Mouse (Mus musculus) CH12.LX (cell line): Measurements from ENCODE around the gene Eif1ad. TPM values are rescaled to one million over a fixed set of nuclear protein-coding genes. Genes with fewer than 3 reads are reported as not detected.

ENCODE experiments used
- DNase-seq: peaks from one replicate; pipeline ENCODE4 v3.0.0-alpha.2; 2013; ENCODE audit errors: extremely low read depth
- H3K27ac ChIP-seq: 2 replicates; pipeline ENCODE4 v1.5.1; 2012; ENCODE audit warnings: low read depth, mild to moderate bottlenecking, control low read depth, moderate library complexity; ENCODE audit not compliant: insufficient read depth
- H3K27me3 ChIP-seq: replicated peaks from 2 replicates; pipeline ENCODE3; 2012; ENCODE audit warnings: inconsistent platforms
- H3K36me3 ChIP-seq, 2 experiments: replicated peaks in 1 of 2; 2 replicates each; pipeline versions ENCODE3 to v1.6.1; 2012; ENCODE audit warnings: inconsistent platforms in 1 of 2, low read length in 1 of 2, mild to moderate bottlenecking in 1 of 2, mixed read lengths in 1 of 2, moderate library complexity in 1 of 2; ENCODE audit not compliant: control insufficient read depth in 1 of 2, insufficient read depth in 1 of 2
- H3K4me1 ChIP-seq, 2 experiments: 2 replicates each; pipeline ENCODE4 v1.6.1; 2012; ENCODE audit warnings: inconsistent platforms in 1 of 2, moderate library complexity in 1 of 2; ENCODE audit not compliant: insufficient read depth in 2 of 2, control insufficient read depth in 1 of 2
- H3K4me2 ChIP-seq: 2 replicates; pipeline ENCODE4 v1.6.1; 2012; ENCODE audit warnings: low read depth, mild to moderate bottlenecking, control low read depth; ENCODE audit not compliant: poor library complexity, insufficient read depth, severe bottlenecking
- H3K4me3 ChIP-seq, 3 experiments: fragments of 150-350 bp in 1 of 3; sonication (generic) in 1 of 3; replicated peaks in 1 of 3; 2 replicates each; pipeline versions ENCODE3 to v1.5.1; 2011 to 2012; ENCODE audit warnings: low read depth in 2 of 3, low read length in 2 of 3, mild to moderate bottlenecking in 2 of 3, moderate library complexity in 2 of 3, control low read depth in 1 of 3, improper control_type of control experiment in 1 of 3, inconsistent platforms in 1 of 3, mixed read lengths in 1 of 3; ENCODE audit not compliant: poor library complexity in 1 of 3
- H3K79me2 ChIP-seq: replicated peaks from 2 replicates; pipeline ENCODE4 v1.6.1; 2012; ENCODE audit warnings: mild to moderate bottlenecking, moderate library complexity; ENCODE audit not compliant: control insufficient read depth, poor library complexity, insufficient read depth, severe bottlenecking; ENCODE audit errors: extremely low read depth
- H3K9ac ChIP-seq: 2 replicates; pipeline ENCODE4 v1.6.1; 2012; ENCODE audit warnings: low read depth, mild to moderate bottlenecking, control low read depth, moderate library complexity; ENCODE audit not compliant: insufficient read depth
- H3K9me3 ChIP-seq: replicated peaks from 2 replicates; pipeline ENCODE3; 2012; ENCODE audit warnings: low read length, inconsistent platforms, mixed read lengths
- BHLHE40 ChIP-seq: IDR thresholded peaks from 2 replicates; pipeline ENCODE4 v1.6.1; 2011; ENCODE audit warnings: mild to moderate bottlenecking, low read depth, low read length, improper control_type of control experiment
- CHD1 ChIP-seq: IDR thresholded peaks from 2 replicates; pipeline ENCODE4 v1.6.1; 2012; ENCODE audit warnings: low read depth, low read length, improper control_type of control experiment, inconsistent platforms
- CHD2 ChIP-seq: IDR thresholded peaks from 2 replicates; pipeline ENCODE4 v1.6.1; 2011; ENCODE audit warnings: low read length, improper control_type of control experiment
- CTCF ChIP-seq, 2 experiments: IDR thresholded peaks in 1 of 2; conservative IDR thresholded peaks in 1 of 2; 2 replicates each; pipeline ENCODE4 v1.5.1; 2011 to 2012; ENCODE audit warnings: low read depth in 2 of 2, low read length in 2 of 2, improper control_type of control experiment in 1 of 2, inconsistent platforms in 1 of 2, mild to moderate bottlenecking in 1 of 2, moderate library complexity in 1 of 2
- E2F4 ChIP-seq: IDR thresholded peaks from 2 replicates; pipeline ENCODE4 v1.6.1; 2011; ENCODE audit warnings: low read depth, low read length, improper control_type of control experiment; ENCODE audit not compliant: insufficient replicate concordance
- ELF1 ChIP-seq: IDR thresholded peaks from 2 replicates; pipeline ENCODE4 v1.6.1; 2014; ENCODE audit warnings: low read depth, mild to moderate bottlenecking, inconsistent platforms, low read length, improper control_type of control experiment
- EP300 ChIP-seq: IDR thresholded peaks from 2 replicates; pipeline ENCODE4 v1.6.1; 2011; ENCODE audit warnings: low read length, improper control_type of control experiment
- ETS1 ChIP-seq: conservative IDR thresholded peaks from 2 replicates; pipeline ENCODE4 v1.6.1; 2012; ENCODE audit warnings: low read depth, mild to moderate bottlenecking, inconsistent platforms, low read length, improper control_type of control experiment, moderate library complexity
- IRF4 ChIP-seq: IDR thresholded peaks from 2 replicates; pipeline ENCODE4 v1.6.1; 2014; ENCODE audit warnings: low read depth, mild to moderate bottlenecking, inconsistent platforms, low read length, improper control_type of control experiment
- KAT2A ChIP-seq: IDR thresholded peaks from 2 replicates; pipeline ENCODE4 v1.6.1; 2012; ENCODE audit warnings: low read length, improper control_type of control experiment, inconsistent platforms; ENCODE audit not compliant: insufficient replicate concordance
- MAFK ChIP-seq: IDR thresholded peaks from 2 replicates; pipeline ENCODE4 v1.6.1; 2011; ENCODE audit warnings: low read length, improper control_type of control experiment; ENCODE audit not compliant: insufficient replicate concordance
- MAX ChIP-seq: IDR thresholded peaks from 2 replicates; pipeline ENCODE4 v1.6.1; 2011; ENCODE audit warnings: low read length, improper control_type of control experiment
- MAZ ChIP-seq: IDR thresholded peaks from 2 replicates; pipeline ENCODE4 v1.6.1; 2012; ENCODE audit warnings: low read depth, mild to moderate bottlenecking, inconsistent platforms, low read length, improper control_type of control experiment, moderate library complexity
- NELFE ChIP-seq: IDR thresholded peaks from 2 replicates; pipeline ENCODE4 v1.6.1; 2011; ENCODE audit warnings: low read depth, low read length, improper control_type of control experiment
- NRF1 ChIP-seq: IDR thresholded peaks from 2 replicates; pipeline ENCODE4 v1.6.1; 2014; ENCODE audit warnings: low read depth, mild to moderate bottlenecking, inconsistent platforms, low read length, improper control_type of control experiment, moderate library complexity
- POLR2A ChIP-seq: IDR thresholded peaks from 2 replicates; pipeline ENCODE4 v1.6.1; 2011; ENCODE audit warnings: low read depth, mild to moderate bottlenecking, improper control_type of control experiment, low read length
- RAD21 ChIP-seq: IDR thresholded peaks from 2 replicates; pipeline ENCODE4 v1.6.1; 2011; ENCODE audit warnings: low read depth, mild to moderate bottlenecking, low read length, improper control_type of control experiment, moderate library complexity
- RCOR1 ChIP-seq: conservative IDR thresholded peaks from 2 replicates; pipeline ENCODE4 v1.6.1; 2012; ENCODE audit warnings: low read depth, mild to moderate bottlenecking, inconsistent platforms, low read length, improper control_type of control experiment
- SIN3A ChIP-seq: IDR thresholded peaks from 2 replicates; pipeline ENCODE4 v1.6.1; 2012; ENCODE audit warnings: low read length, improper control_type of control experiment, inconsistent platforms
- TBP ChIP-seq: conservative IDR thresholded peaks from 2 replicates; pipeline ENCODE4 v1.6.1; 2011; ENCODE audit warnings: low read depth, low read length, improper control_type of control experiment
- TCF12 ChIP-seq: IDR thresholded peaks from 2 replicates; pipeline ENCODE4 v1.6.1; 2014; ENCODE audit warnings: low read depth, mild to moderate bottlenecking, inconsistent platforms, low read length, improper control_type of control experiment
- UBTF ChIP-seq: IDR thresholded peaks from 2 replicates; pipeline ENCODE4 v1.6.1; 2012; ENCODE audit warnings: low read depth, mild to moderate bottlenecking, inconsistent platforms, low read length, improper control_type of control experiment, moderate library complexity
- USF1 ChIP-seq: IDR thresholded peaks from 2 replicates; pipeline ENCODE4 v1.6.1; 2014; ENCODE audit warnings: low read depth, mild to moderate bottlenecking, inconsistent platforms, low read length, improper control_type of control experiment
- ZC3H11A ChIP-seq: IDR thresholded peaks from 2 replicates; pipeline ENCODE4 v1.6.1; 2012; ENCODE audit warnings: low read depth, mild to moderate bottlenecking, inconsistent platforms, low read length, improper control_type of control experiment
- ZKSCAN1 ChIP-seq: IDR thresholded peaks from 2 replicates; pipeline ENCODE4 v1.6.1; 2012; ENCODE audit warnings: low read depth, inconsistent platforms, low read length, improper control_type of control experiment, borderline replicate concordance
- ZMIZ1 ChIP-seq: IDR thresholded peaks from 2 replicates; pipeline ENCODE4 v1.6.1; 2012; ENCODE audit warnings: low read depth, mild to moderate bottlenecking, inconsistent platforms, low read length, improper control_type of control experiment
- dilution Hi-C: fragments of 300-500 bp; cut with MboI; formaldehyde crosslinking; loops from 2 replicates; pipeline ENCODE4 v1.14.3; 2020; ENCODE audit warnings: low sequenced_read_pairs; ENCODE audit not compliant: extremely low pct_unique_long_range_greater_than_20kb, extremely low pct_ligation_motif_present
- in situ Hi-C: fragments of 300-500 bp; cut with MboI; formaldehyde crosslinking; loops from 3 replicates; pipeline ENCODE4 v1.14.3; 2019; ENCODE audit warnings: low sequenced_read_pairs, low pct_ligation_motif_present, low pct_unique_long_range_greater_than_20kb, mixed read lengths
- polyA plus RNA-seq: library from polyadenylated mRNA; unstranded; fragments of >175 nt; gene quantifications from 2 replicates; pipeline ENCODE4 v1.2.1, GENCODE M21; 2012; ENCODE audit warnings: low read depth; ENCODE audit not compliant: insufficient read length
- total RNA-seq, 2 experiments: library from RNA; depleted of rRNA; stranded (reverse); fragments of 300-350 nt in 1 of 2; fragments of >200 nt in 1 of 2; gene quantifications; 2 replicates each; pipeline ENCODE4 v1.2.3; 2012 to 2014

Eif1ad gene
- total and polyA plus RNA-seq, 3 experiments, result 68.4 to 98.8 (median 79.3) TPM

DNA sequence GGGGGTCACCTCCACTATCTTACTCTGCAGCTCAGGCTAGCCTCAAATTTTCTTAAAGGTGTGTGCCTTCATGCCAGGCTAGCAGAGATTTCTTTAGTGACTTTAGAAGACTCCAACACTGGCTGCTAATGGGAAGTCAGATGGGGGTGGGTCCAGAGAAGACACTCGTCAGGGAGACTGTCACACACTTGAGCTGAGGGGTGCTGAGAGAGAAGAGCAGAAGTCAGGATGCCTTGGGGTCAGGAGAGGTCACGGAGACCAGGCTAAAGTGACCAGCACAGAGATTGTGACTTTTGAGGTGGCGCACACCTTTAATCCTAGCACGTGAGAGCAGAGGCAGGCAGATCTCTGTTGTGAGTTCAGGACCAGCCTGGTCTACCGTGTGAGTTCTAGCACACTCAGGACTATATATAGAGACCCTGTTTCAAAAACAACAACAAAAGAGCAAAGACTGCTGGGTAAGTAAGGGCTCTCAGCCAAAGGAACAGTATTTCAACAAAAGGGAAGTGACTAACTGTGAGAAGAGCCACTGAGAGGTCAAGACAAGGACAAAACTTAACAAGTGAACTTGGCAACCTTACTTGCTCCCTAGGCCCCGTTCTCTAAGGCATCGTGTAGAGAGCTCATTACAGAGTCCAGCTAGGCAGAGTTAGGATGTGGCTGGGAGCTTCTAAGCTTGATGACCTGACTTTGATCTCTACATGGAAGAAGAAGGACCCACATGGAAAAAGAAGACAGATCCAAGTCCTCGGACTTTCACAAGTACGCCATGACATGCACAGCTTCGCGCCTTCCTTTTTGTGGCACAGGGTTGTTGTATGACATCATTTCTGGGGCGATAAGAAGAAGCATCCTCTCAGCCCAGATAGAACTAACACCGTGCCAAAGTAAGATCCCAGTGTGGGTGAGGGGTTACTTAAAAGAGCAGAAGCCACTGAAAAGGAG, 41.8 kb downstream of the Eif1ad start:
- Histone ChIP-seq H3K27me3 (no peaks in the 10 kb centered on the region), H3K4me1 (peaks cover 9 to 26% of the 10 kb centered on the region in 2 experiments; a peak in 3 of 4 replicates), H3K9ac (no peak overlapping the region; the same call in 1 of the 2 replicates), H3K79me2 (no peaks in the 10 kb centered on the region), H3K27ac (no peak overlapping the region), H3K9me3 (no peaks in the 10 kb centered on the region), H3K4me3 (peak overlapping the region in 1 of 3 experiments; percentile 75), H3K36me3 (peaks cover 0 to 6% of the 10 kb centered on the region in 2 experiments), H3K4me2 (no peak overlapping the region)
- TF ChIP-seq ZC3H11A, result no peak
- no peak for TF ChIP-seq MAX
- no peak for TF ChIP-seq NRF1
- no peak for TF ChIP-seq MAFK
- no peak for TF ChIP-seq CHD2
- TF ChIP-seq MAZ, result no peak
- no peak for TF ChIP-seq ZKSCAN1
- no peak for TF ChIP-seq CTCF (conservative IDR thresholded peaks at IDR 0.05 in 1 of 2, IDR thresholded peaks at IDR 0.05 in 1 of 2; ENCODE audit: low read depth in 2 of 2, low read length in 2 of 2)
- no peak for TF ChIP-seq NELFE
- no peak for TF ChIP-seq POLR2A
- no peak for TF ChIP-seq EP300
- no peak for TF ChIP-seq USF1
- TF ChIP-seq KAT2A, result no peak
- TF ChIP-seq ZMIZ1, result no peak
- TF ChIP-seq CHD1, result no peak
- no peak for TF ChIP-seq ETS1
- in situ Hi-C loops, result no loop called here
- no peak for DNase-seq
- dilution Hi-C loops, result no loop called here

GRCm38 (mm10) chr19:5409068-5409467, 42.5 kb downstream of the Eif1ad start:
- Histone ChIP-seq H3K36me3 (peaks cover 0 to 6% of the 10 kb centered on the region in 2 experiments), H3K9ac (no peak overlapping the region), H3K27ac (no peak overlapping the region), H3K4me2 (no peak overlapping the region), H3K4me1 (peaks cover 9 to 26% of the 10 kb centered on the region in 2 experiments; a peak in 3 of 4 replicates), H3K27me3 (no peaks in the 10 kb centered on the region)
- in situ Hi-C loops, result no loop called here
- DNase-seq, result no peak
- dilution Hi-C loops, result no loop called here
- no peak for TF ChIP-seq POLR2A
- TF ChIP-seq TBP, result no peak
- TF ChIP-seq SIN3A, result no peak
- no peak for TF ChIP-seq RCOR1
- TF ChIP-seq KAT2A, result no peak
- no peak for TF ChIP-seq UBTF
- no peak for TF ChIP-seq EP300
- TF ChIP-seq IRF4, result no peak
- TF ChIP-seq E2F4, result no peak
- no peak for TF ChIP-seq ZC3H11A
- no peak for TF ChIP-seq ZMIZ1
- no peak for TF ChIP-seq BHLHE40
- no peak for TF ChIP-seq CHD2
- no peak for TF ChIP-seq NELFE
- no peak for TF ChIP-seq RAD21
- no peak for TF ChIP-seq ELF1
- no peak for TF ChIP-seq TCF12
- TF ChIP-seq MAX, result no peak
- TF ChIP-seq, all 38 proteins: peak for 0
- H3K79me2 ChIP-seq, result no peaks in the 10 kb centered on the region
- no peak overlapping the region for H3K4me3 ChIP-seq
- no peaks in the 10 kb centered on the region for H3K9me3 ChIP-seq
